Mouse (Mus musculus): ENCODE measurements around the gene Cbr2. TPM values are rescaled to one million over a fixed set of nuclear protein-coding genes. Genes with fewer than 3 reads are reported as not detected.

Cbr2 gene
- polyA plus RNA-seq, 1 experiment = 617 TPM

GRCm38 (mm10) chr11:120695184-120695583 lies 36.7 kb downstream of the Cbr2 start:
- WGBS = 97% methylated on average over 4 of the region's 4 CpGs

GRCm38 (mm10) chr11:120693461-120693860 lies 38.5 kb downstream of the Cbr2 start:
- H3K27ac ChIP-seq (ENCODE audit: control insufficient read depth, insufficient read depth, low read length) = no peak overlapping the region
- H3K4me3 ChIP-seq (ENCODE audit: control insufficient read depth, insufficient read depth, low read length) = no peak overlapping the region
- no peaks in the 10 kb centered on the region for H3K27me3 ChIP-seq (ENCODE audit: control insufficient read depth, insufficient read depth, low read length)
- peaks cover 6% of the 10 kb centered on the region; the same call in 1 of the 2 replicates for H3K36me3 ChIP-seq (ENCODE audit: control insufficient read depth, insufficient read depth, low read length)
- 98% methylated on average over 3 of the region's 3 CpGs for WGBS
- H3K4me1 ChIP-seq (replicated peaks; ENCODE audit: control insufficient read depth, insufficient read depth, low read length) = no peaks in the 10 kb centered on the region
- no peak for DNase-seq
- TF ChIP-seq POLR2A (IDR thresholded peaks at IDR 0.05; ENCODE audit: control insufficient read depth, extremely low read depth, insufficient read depth, low read length, poor library complexity) = no peak
- TF ChIP-seq CTCF (IDR thresholded peaks at IDR 0.05; ENCODE audit: borderline replicate concordance, control insufficient read depth, extremely low read depth, insufficient read depth, low read length, poor library complexity) = no peak

More at GRCm38 (mm10) chr11:120695184-120695583, 36.7 kb downstream of the Cbr2 start:
- TF ChIP-seq CTCF (IDR thresholded peaks at IDR 0.05; ENCODE audit: borderline replicate concordance, control insufficient read depth, extremely low read depth, insufficient read depth, low read length, poor library complexity) = no peak
- TF ChIP-seq POLR2A (IDR thresholded peaks at IDR 0.05; ENCODE audit: control insufficient read depth, extremely low read depth, insufficient read depth, low read length, poor library complexity) = no peak
- H3K27ac ChIP-seq (ENCODE audit: control insufficient read depth, insufficient read depth, low read length) = no peak overlapping the region
- H3K27me3 ChIP-seq (ENCODE audit: control insufficient read depth, insufficient read depth, low read length) = no peaks in the 10 kb centered on the region
- H3K36me3 ChIP-seq (ENCODE audit: control insufficient read depth, insufficient read depth, low read length) = no peaks in the 10 kb centered on the region
- no peak overlapping the region for H3K4me3 ChIP-seq (ENCODE audit: control insufficient read depth, insufficient read depth, low read length)
- no peaks in the 10 kb centered on the region for H3K4me1 ChIP-seq (replicated peaks; ENCODE audit: control insufficient read depth, insufficient read depth, low read length)
- no peak for DNase-seq

GRCm38 (mm10) chr11:120692471-120693011 lies 39.4 kb downstream of the Cbr2 start:
- DNase-seq = no peak
- 90% methylated on average over 4 of the region's 4 CpGs for WGBS

GRCm38 (mm10) chr11:120689365-120689764 lies 42.5 kb downstream of the Cbr2 start:
- Histone ChIP-seq H3K4me3 (ENCODE audit: control insufficient read depth, insufficient read depth, low read length) (no peak overlapping the region), H3K4me1 (replicated peaks; ENCODE audit: control insufficient read depth, insufficient read depth, low read length) (no peaks in the 10 kb centered on the region), H3K36me3 (ENCODE audit: control insufficient read depth, insufficient read depth, low read length) (peaks cover 6% of the 10 kb centered on the region), H3K27me3 (ENCODE audit: control insufficient read depth, insufficient read depth, low read length) (no peaks in the 10 kb centered on the region), H3K27ac (ENCODE audit: control insufficient read depth, insufficient read depth, low read length) (no peak overlapping the region)
- no peak for DNase-seq
- TF ChIP-seq CTCF (IDR thresholded peaks at IDR 0.05; ENCODE audit: borderline replicate concordance, control insufficient read depth, extremely low read depth, insufficient read depth, low read length, poor library complexity) (no peak), POLR2A (IDR thresholded peaks at IDR 0.05; ENCODE audit: control insufficient read depth, extremely low read depth, insufficient read depth, low read length, poor library complexity) (no peak)
- WGBS = 76% methylated on average over 3 of the region's 3 CpGs

More at GRCm38 (mm10) chr11:120692471-120693011, 39.4 kb downstream of the Cbr2 start:
- TF ChIP-seq POLR2A (IDR thresholded peaks at IDR 0.05; ENCODE audit: control insufficient read depth, extremely low read depth, insufficient read depth, low read length, poor library complexity) (no peak), CTCF (IDR thresholded peaks at IDR 0.05; ENCODE audit: borderline replicate concordance, control insufficient read depth, extremely low read depth, insufficient read depth, low read length, poor library complexity) (no peak)
- H3K27ac ChIP-seq (ENCODE audit: control insufficient read depth, insufficient read depth, low read length) = no peak overlapping the region
- H3K4me1 ChIP-seq (replicated peaks; ENCODE audit: control insufficient read depth, insufficient read depth, low read length) = no peaks in the 10 kb centered on the region
- no peak overlapping the region for H3K4me3 ChIP-seq (ENCODE audit: control insufficient read depth, insufficient read depth, low read length)
- H3K27me3 ChIP-seq (ENCODE audit: control insufficient read depth, insufficient read depth, low read length) = no peaks in the 10 kb centered on the region
- peaks cover 6% of the 10 kb centered on the region; the same call in 1 of the 2 replicates for H3K36me3 ChIP-seq (ENCODE audit: control insufficient read depth, insufficient read depth, low read length)

GRCm38 (mm10) chr11:120686650-120687272 lies 45.2 kb downstream of the Cbr2 start:
- Histone ChIP-seq H3K27ac (ENCODE audit: control insufficient read depth, insufficient read depth, low read length) (no peak overlapping the region), H3K4me3 (ENCODE audit: control insufficient read depth, insufficient read depth, low read length) (no peak overlapping the region), H3K27me3 (ENCODE audit: control insufficient read depth, insufficient read depth, low read length) (no peaks in the 10 kb centered on the region), H3K36me3 (ENCODE audit: control insufficient read depth, insufficient read depth, low read length) (peaks cover 11% of the 10 kb centered on the region), H3K4me1 (replicated peaks; ENCODE audit: control insufficient read depth, insufficient read depth, low read length) (no peaks in the 10 kb centered on the region)
- DNase-seq = no peak
- TF ChIP-seq CTCF (IDR thresholded peaks at IDR 0.05; ENCODE audit: borderline replicate concordance, control insufficient read depth, extremely low read depth, insufficient read depth, low read length, poor library complexity) = no peak
- no peak for TF ChIP-seq POLR2A (IDR thresholded peaks at IDR 0.05; ENCODE audit: control insufficient read depth, extremely low read depth, insufficient read depth, low read length, poor library complexity)
- 95% methylated on average over 20 of the region's 20 CpGs for WGBS

- H3K4me1 ChIP-seq (replicated peaks; ENCODE audit: control insufficient read depth, insufficient read depth, low read length) = no peaks in the 10 kb centered on the region
- TF ChIP-seq CTCF (IDR thresholded peaks at IDR 0.05; ENCODE audit: borderline replicate concordance, control insufficient read depth, extremely low read depth, insufficient read depth, low read length, poor library complexity) (no peak), POLR2A (IDR thresholded peaks at IDR 0.05; ENCODE audit: control insufficient read depth, extremely low read depth, insufficient read depth, low read length, poor library complexity) (no peak)
- no peak overlapping the region for H3K27ac ChIP-seq (ENCODE audit: control insufficient read depth, insufficient read depth, low read length)
- H3K36me3 ChIP-seq (ENCODE audit: control insufficient read depth, insufficient read depth, low read length) = peaks cover 18% of the 10 kb centered on the region
- H3K27me3 ChIP-seq (ENCODE audit: control insufficient read depth, insufficient read depth, low read length) = no peaks in the 10 kb centered on the region
- WGBS = 78% methylated on average over 2 of the region's 2 CpGs
- H3K4me3 ChIP-seq (ENCODE audit: control insufficient read depth, insufficient read depth, low read length) = no peak overlapping the region
- no peak for DNase-seq
Observed at GRCm38 (mm10) chr11:120684660-120685059, 47.3 kb downstream of the Cbr2 start.

Measured in thymus, adult 2 months (tissue).